Mouse (Mus musculus): ENCODE measurements around the gene Kansl1l. TPM values are rescaled to one million over a fixed set of nuclear protein-coding genes. Genes with fewer than 3 reads are reported as not detected.

Kansl1l gene
- total and polyA plus RNA-seq, 3 experiments = 1.8 to 1.9 TPM; not detected in 1

- Histone ChIP-seq H3K9ac (ENCODE audit: control insufficient read depth, low read depth, low read length, poor library complexity, severe bottlenecking) (no peak overlapping the region), H3K4me1 (ENCODE audit: control insufficient read depth in 1 of 2, insufficient read depth in 2 of 2, low read length in 2 of 2) (peaks cover 0 to 7% of the 10 kb centered on the region in 2 experiments; a peak in 2 of 4 replicates), H3K27ac (ENCODE audit: control insufficient read depth, low read depth, low read length) (no peak overlapping the region), H3K27me3 (ENCODE audit: control insufficient read depth in 1 of 2, insufficient read depth in 2 of 2, low read length in 2 of 2) (no peaks in the 10 kb centered on the region), H3K4me3 (ENCODE audit: control insufficient read depth in 1 of 2, insufficient read depth in 1 of 2, low read depth in 2 of 2, low read length in 2 of 2) (no peak overlapping the region), H3K9me3 (replicated peaks; ENCODE audit: insufficient read depth, low read length) (no peaks in the 10 kb centered on the region), H3K36me3 (ENCODE audit: control insufficient read depth in 1 of 2, insufficient read depth in 2 of 2, low read length in 2 of 2) (peaks cover 0 to 5% of the 10 kb centered on the region in 2 experiments; a peak in 3 of 4 replicates), H3K79me2 (ENCODE audit: control insufficient read depth, insufficient read depth, low read length, poor library complexity) (no peaks in the 10 kb centered on the region)
- DNase-seq (ENCODE audit: low read depth, low spot score) = peak; percentile 33
- TF ChIP-seq BHLHE40 (IDR thresholded peaks at IDR 0.05; ENCODE audit: borderline replicate concordance, low read depth, low read length) (no peak), CTCF (IDR thresholded peaks at IDR 0.05 in 2 of 3, conservative IDR thresholded peaks at IDR 0.05 in 1 of 3; ENCODE audit: control insufficient read depth in 1 of 3, insufficient read depth in 1 of 3, low read depth in 2 of 3, low read length in 3 of 3, poor library complexity in 1 of 3, severe bottlenecking in 1 of 3) (peak in 2 of 3 experiments; percentile 5 to 16; a peak in 2 of 6 replicates)
Measured at GRCm38 (mm10) chr1:66805408-66805807, 12.0 kb downstream of the Kansl1l start.

GRCm38 (mm10) chr1:66804710-66805109 is 12.7 kb downstream of the Kansl1l start:
- H3K36me3 ChIP-seq (ENCODE audit: control insufficient read depth in 1 of 2, insufficient read depth in 2 of 2, low read length in 2 of 2) = peaks cover 0 to 5% of the 10 kb centered on the region in 2 experiments; a peak in 3 of 4 replicates
- H3K27ac ChIP-seq (ENCODE audit: control insufficient read depth, low read depth, low read length) = no peak overlapping the region
- no peaks in the 10 kb centered on the region for H3K27me3 ChIP-seq (ENCODE audit: control insufficient read depth in 1 of 2, insufficient read depth in 2 of 2, low read length in 2 of 2)
- DNase-seq (ENCODE audit: low read depth, low spot score) = peak; percentile 37
- H3K4me1 ChIP-seq (ENCODE audit: control insufficient read depth in 1 of 2, insufficient read depth in 2 of 2, low read length in 2 of 2) = peaks cover 0 to 7% of the 10 kb centered on the region in 2 experiments; a peak in 2 of 4 replicates
- no peaks in the 10 kb centered on the region for H3K9me3 ChIP-seq (replicated peaks; ENCODE audit: insufficient read depth, low read length)
- H3K4me3 ChIP-seq (ENCODE audit: control insufficient read depth in 1 of 2, insufficient read depth in 1 of 2, low read depth in 2 of 2, low read length in 2 of 2) = no peak overlapping the region
- no peaks in the 10 kb centered on the region for H3K79me2 ChIP-seq (ENCODE audit: control insufficient read depth, insufficient read depth, low read length, poor library complexity)
- TF ChIP-seq CTCF (IDR thresholded peaks at IDR 0.05 in 2 of 3, conservative IDR thresholded peaks at IDR 0.05 in 1 of 3; ENCODE audit: control insufficient read depth in 1 of 3, insufficient read depth in 1 of 3, low read depth in 2 of 3, low read length in 3 of 3, poor library complexity in 1 of 3, severe bottlenecking in 1 of 3) = no peak
- TF ChIP-seq ZKSCAN1 (IDR thresholded peaks at IDR 0.05; ENCODE audit: low read depth, low read length) = no peak
- TF ChIP-seq RCOR1 (IDR thresholded peaks at IDR 0.05; ENCODE audit: low read depth, low read length) = no peak
- TF ChIP-seq ETS1 (IDR thresholded peaks at IDR 0.05; ENCODE audit: low read depth, low read length) = no peak
- TF ChIP-seq MAFK (IDR thresholded peaks at IDR 0.05; ENCODE audit: borderline replicate concordance, low read depth, low read length) = no peak
- TF ChIP-seq RAD21 (IDR thresholded peaks at IDR 0.05; ENCODE audit: low read depth, low read length) = no peak
- no peak for TF ChIP-seq HCFC1 (IDR thresholded peaks at IDR 0.05; ENCODE audit: low read depth, low read length)
- TF ChIP-seq CHD2 (IDR thresholded peaks at IDR 0.05; ENCODE audit: low read length) = no peak
- TF ChIP-seq EP300 (IDR thresholded peaks at IDR 0.05; ENCODE audit: low read depth in 1 of 2, low read length in 2 of 2) = peak; percentile 15 to 21; a peak in 2 of 4 replicates
- TF ChIP-seq USF2 (IDR thresholded peaks at IDR 0.05; ENCODE audit: borderline replicate concordance in 1 of 2, insufficient read depth in 1 of 2, low read depth in 1 of 2, low read length in 2 of 2) = no peak
- no peak for TF ChIP-seq MEF2A (IDR thresholded peaks at IDR 0.05; ENCODE audit: extremely low read depth, insufficient replicate concordance, low read depth, low read length, poor library complexity, severe bottlenecking)
- TF ChIP-seq TCF12 (IDR thresholded peaks at IDR 0.05; ENCODE audit: low read depth, low read length) = 0 out of 2 replicates have a peak, but pooled peaks have one; percentile 19
- TF ChIP-seq NRF1 (IDR thresholded peaks at IDR 0.05; ENCODE audit: insufficient read depth, low read depth, low read length, poor library complexity, severe bottlenecking) = no peak
- no peak for TF ChIP-seq JUND (IDR thresholded peaks at IDR 0.05; ENCODE audit: low read depth, low read length)
- H3K9ac ChIP-seq (ENCODE audit: control insufficient read depth, low read depth, low read length, poor library complexity, severe bottlenecking) = no peak overlapping the region

Data from MEL (cell line).